Mouse (Mus musculus) right cerebral cortex, adult 2 months (tissue): ENCODE results near the gene Lsmem1.

ENCODE experiments used
- DNase-seq, 2 experiments: peaks; one replicate each; pipeline ENCODE4 v3.0.0; 2021 to 2022; ENCODE audit warnings: low spot score in 2 of 2

The Lsmem1 gene

GRCm38 (mm10) chr12:40199302-40199701, at the start of gene Lsmem1:
Gene Lsmem1, minus strand, starts transcription at chr12:40199490.
- peak; percentile 33 to 39 for DNase-seq

GRCm38 (mm10) chr12:40248454-40249180, 49.3 kb upstream of the Lsmem1 start, which contains the start of gene Ifrd1:
Gene Ifrd1, minus strand, starts transcription at chr12:40248504.
- no peak for DNase-seq

GRCm38 (mm10) chr12:40247976-40248375, 48.7 kb upstream of the Lsmem1 start:
- no peak for DNase-seq

- DNase-seq, result no peak
Observed at GRCm38 (mm10) chr12:40247384-40247783, 48.1 kb upstream of the Lsmem1 start.

- no peak for DNase-seq
Observed at GRCm38 (mm10) chr12:40245434-40245970, 46.2 kb upstream of the Lsmem1 start.

GRCm38 (mm10) chr12:40244926-40245325, 45.6 kb upstream of the Lsmem1 start:
- DNase-seq, result no peak

GRCm38 (mm10) chr12:40243821-40244221, 44.5 kb upstream of the Lsmem1 start:
- DNase-seq, result no peak

- DNase-seq, result no peak
Observed at GRCm38 (mm10) chr12:40243241-40243640, 44.0 kb upstream of the Lsmem1 start.

GRCm38 (mm10) chr12:40239161-40239560, 39.9 kb upstream of the Lsmem1 start:
- DNase-seq, result no peak

GRCm38 (mm10) chr12:40232231-40232630, 32.9 kb upstream of the Lsmem1 start:
- DNase-seq, result no peak

- peak; percentile 46 to 50 for DNase-seq
Observed at GRCm38 (mm10) chr12:40231632-40232031, 32.3 kb upstream of the Lsmem1 start.

GRCm38 (mm10) chr12:40224171-40224880, 25.0 kb upstream of the Lsmem1 start:
- no peak for DNase-seq

- DNase-seq, result no peak
Observed at GRCm38 (mm10) chr12:40223676-40224075, 24.4 kb upstream of the Lsmem1 start.

- peak; percentile 99 for DNase-seq
Observed at GRCm38 (mm10) chr12:40223082-40223619, 23.9 kb upstream of the Lsmem1 start.

- DNase-seq, result peak; percentile 94 to 97
Observed at GRCm38 (mm10) chr12:40222251-40223081, 23.2 kb upstream of the Lsmem1 start.

GRCm38 (mm10) chr12:40221611-40222010, 22.3 kb upstream of the Lsmem1 start:
- DNase-seq, result no peak

- DNase-seq, result no peak
Observed at GRCm38 (mm10) chr12:40220896-40221295, 21.6 kb upstream of the Lsmem1 start.

GRCm38 (mm10) chr12:40220001-40220570, 20.8 kb upstream of the Lsmem1 start:
- DNase-seq, result no peak

GRCm38 (mm10) chr12:40218430-40218945, 19.2 kb upstream of the Lsmem1 start:
- DNase-seq, result no peak

GRCm38 (mm10) chr12:40217776-40218175, 18.5 kb upstream of the Lsmem1 start:
- no peak for DNase-seq
